Mouse (Mus musculus): ENCODE measurements at regions not wholly inside any gene's neighbourhood (a gene's known extent, or its start where the extent isn't known, plus 50 kb on each side); places are given as distances from the start of the nearest gene placed in this dataset.

- no peak for TF ChIP-seq CTCF (IDR thresholded peaks at IDR 0.05; ENCODE audit: low read depth)
- Histone ChIP-seq H3K4me1 (replicated peaks; ENCODE audit: insufficient read depth, low read length) (no peaks in the 10 kb centered on the region), H3K27ac (no peak overlapping the region), H3K36me3 (ENCODE audit: insufficient read depth, low read length) (no peaks in the 10 kb centered on the region), H3K27me3 (ENCODE audit: insufficient read depth, low read length) (no peaks in the 10 kb centered on the region), H3K4me2 (ENCODE audit: low read length) (no peak overlapping the region), H3K9ac (ENCODE audit: low read depth, low read length) (no peak overlapping the region), H3K4me3 (replicated peaks; ENCODE audit: low read depth, low read length) (no peak overlapping the region), H3K9me3 (replicated peaks; ENCODE audit: low read length) (no peaks in the 10 kb centered on the region)
- peak; percentile 18 for DNase-seq (ENCODE audit: low spot score)
- 18% methylated on average over 6 of the region's 6 CpGs for WGBS
- ATAC-seq (replicated peaks; ENCODE audit: low FRiP score, low read depth) = no peak
These were observed 83.1 kb downstream of the Stk35 start for GRCm38 (mm10) chr2:129883417-129883816.

GRCm38 (mm10) chr2:129884316-129884715 lies 84.0 kb downstream of the Stk35 start:
- Histone ChIP-seq H3K36me3 (ENCODE audit: insufficient read depth, low read length) (no peaks in the 10 kb centered on the region), H3K9ac (ENCODE audit: low read depth, low read length) (no peak overlapping the region), H3K27me3 (ENCODE audit: insufficient read depth, low read length) (no peaks in the 10 kb centered on the region), H3K9me3 (replicated peaks; ENCODE audit: low read length) (no peaks in the 10 kb centered on the region), H3K4me2 (ENCODE audit: low read length) (no peak overlapping the region), H3K4me1 (replicated peaks; ENCODE audit: insufficient read depth, low read length) (no peaks in the 10 kb centered on the region), H3K27ac (no peak overlapping the region), H3K4me3 (replicated peaks; ENCODE audit: low read depth, low read length) (no peak overlapping the region)
- 59% methylated on average over 3 of the region's 3 CpGs for WGBS
- TF ChIP-seq CTCF (IDR thresholded peaks at IDR 0.05; ENCODE audit: low read depth) = no peak
- DNase-seq (ENCODE audit: low spot score) (no peak), ATAC-seq (replicated peaks; ENCODE audit: low FRiP score, low read depth) (no peak)

GRCm38 (mm10) chr2:129885536-129885935 lies 85.2 kb downstream of the Stk35 start:
- Histone ChIP-seq H3K27me3 (ENCODE audit: insufficient read depth, low read length) (no peaks in the 10 kb centered on the region), H3K9me3 (replicated peaks; ENCODE audit: low read length) (no peaks in the 10 kb centered on the region), H3K4me2 (ENCODE audit: low read length) (no peak overlapping the region), H3K36me3 (ENCODE audit: insufficient read depth, low read length) (no peaks in the 10 kb centered on the region), H3K27ac (no peak overlapping the region), H3K4me3 (replicated peaks; ENCODE audit: low read depth, low read length) (no peak overlapping the region), H3K4me1 (replicated peaks; ENCODE audit: insufficient read depth, low read length) (no peaks in the 10 kb centered on the region), H3K9ac (ENCODE audit: low read depth, low read length) (no peak overlapping the region)
- DNase-seq (ENCODE audit: low spot score) = no peak
- WGBS = 89% methylated on average over 7 of the region's 7 CpGs
- TF ChIP-seq CTCF (IDR thresholded peaks at IDR 0.05; ENCODE audit: low read depth) = no peak
- ATAC-seq (replicated peaks; ENCODE audit: low FRiP score, low read depth) = no peak

- H3K27me3 ChIP-seq (ENCODE audit: insufficient read depth, low read length) = no peaks in the 10 kb centered on the region
- no peak for ATAC-seq (replicated peaks; ENCODE audit: low FRiP score, low read depth)
- no peak overlapping the region for H3K27ac ChIP-seq
- H3K36me3 ChIP-seq (ENCODE audit: insufficient read depth, low read length) = no peaks in the 10 kb centered on the region
- no peaks in the 10 kb centered on the region for H3K4me1 ChIP-seq (replicated peaks; ENCODE audit: insufficient read depth, low read length)
- TF ChIP-seq CTCF (IDR thresholded peaks at IDR 0.05; ENCODE audit: low read depth) = no peak
- no peaks in the 10 kb centered on the region for H3K9me3 ChIP-seq (replicated peaks; ENCODE audit: low read length)
- no peak overlapping the region for H3K9ac ChIP-seq (ENCODE audit: low read depth, low read length)
- no peak overlapping the region for H3K4me3 ChIP-seq (replicated peaks; ENCODE audit: low read depth, low read length)
- peak; percentile 23 for DNase-seq (ENCODE audit: low spot score)
- WGBS = 65% methylated on average over 7 of the region's 7 CpGs
- no peak overlapping the region for H3K4me2 ChIP-seq (ENCODE audit: low read length)
These were observed 92.9 kb downstream of the Stk35 start for GRCm38 (mm10) chr2:129893231-129893630.

GRCm38 (mm10) chr2:129893832-129894231 lies 93.5 kb downstream of the Stk35 start:
- Histone ChIP-seq H3K9me3 (replicated peaks; ENCODE audit: low read length) (no peaks in the 10 kb centered on the region), H3K4me1 (replicated peaks; ENCODE audit: insufficient read depth, low read length) (no peaks in the 10 kb centered on the region), H3K4me3 (replicated peaks; ENCODE audit: low read depth, low read length) (no peak overlapping the region), H3K27ac (no peak overlapping the region), H3K36me3 (ENCODE audit: insufficient read depth, low read length) (no peaks in the 10 kb centered on the region), H3K4me2 (ENCODE audit: low read length) (no peak overlapping the region), H3K9ac (ENCODE audit: low read depth, low read length) (no peak overlapping the region), H3K27me3 (ENCODE audit: insufficient read depth, low read length) (no peaks in the 10 kb centered on the region)
- WGBS = 82% methylated on average over 5 of the region's 5 CpGs
- TF ChIP-seq CTCF (IDR thresholded peaks at IDR 0.05; ENCODE audit: low read depth) = no peak
- DNase-seq (ENCODE audit: low spot score) (no peak), ATAC-seq (replicated peaks; ENCODE audit: low FRiP score, low read depth) (no peak)

- TF ChIP-seq CTCF (IDR thresholded peaks at IDR 0.05; ENCODE audit: low read depth) = no peak
- 68% methylated on average over 8 of the region's 8 CpGs for WGBS
- H3K9ac ChIP-seq (ENCODE audit: low read depth, low read length) = no peak overlapping the region
These were observed 94.6 kb downstream of the Stk35 start for GRCm38 (mm10) chr2:129894906-129895305.

GRCm38 (mm10) chr2:129895369-129895768 lies 95.1 kb downstream of the Stk35 start:
- H3K27ac ChIP-seq = no peak overlapping the region
- DNase-seq (ENCODE audit: low spot score) (no peak), ATAC-seq (replicated peaks; ENCODE audit: low FRiP score, low read depth) (no peak)
- no peaks in the 10 kb centered on the region for H3K27me3 ChIP-seq (ENCODE audit: insufficient read depth, low read length)
- H3K9me3 ChIP-seq (replicated peaks; ENCODE audit: low read length) = no peaks in the 10 kb centered on the region
- no peaks in the 10 kb centered on the region for H3K36me3 ChIP-seq (ENCODE audit: insufficient read depth, low read length)
- 89% methylated on average over 6 of the region's 6 CpGs for WGBS
- H3K4me3 ChIP-seq (replicated peaks; ENCODE audit: low read depth, low read length) = no peak overlapping the region
- TF ChIP-seq CTCF (IDR thresholded peaks at IDR 0.05; ENCODE audit: low read depth) = no peak
- H3K9ac ChIP-seq (ENCODE audit: low read depth, low read length) = no peak overlapping the region
- no peaks in the 10 kb centered on the region for H3K4me1 ChIP-seq (replicated peaks; ENCODE audit: insufficient read depth, low read length)
- no peak overlapping the region for H3K4me2 ChIP-seq (ENCODE audit: low read length)

More at GRCm38 (mm10) chr2:129894906-129895305, 94.6 kb downstream of the Stk35 start:
- Histone ChIP-seq H3K4me1 (replicated peaks; ENCODE audit: insufficient read depth, low read length) (no peaks in the 10 kb centered on the region), H3K27me3 (ENCODE audit: insufficient read depth, low read length) (no peaks in the 10 kb centered on the region), H3K4me3 (replicated peaks; ENCODE audit: low read depth, low read length) (no peak overlapping the region), H3K9me3 (replicated peaks; ENCODE audit: low read length) (no peaks in the 10 kb centered on the region), H3K36me3 (ENCODE audit: insufficient read depth, low read length) (no peaks in the 10 kb centered on the region), H3K4me2 (ENCODE audit: low read length) (no peak overlapping the region), H3K27ac (no peak overlapping the region)
- ATAC-seq (replicated peaks; ENCODE audit: low FRiP score, low read depth) (no peak), DNase-seq (ENCODE audit: low spot score) (no peak)
